Mouse (Mus musculus) liver, postnatal 0 days (tissue): ENCODE results near the gene Zfp518b. TPM values are rescaled to one million over a fixed set of nuclear protein-coding genes. Genes with fewer than 3 reads are reported as not detected.
A peak's percentile ranks its signal among the peaks of the same experiment; 100 is the strongest.

Source experiments
- ATAC-seq: fragments of 200-750 bp; cut with Nextera tagmentation; 2 replicates; pipeline ENCODE4 v1.8.0; 2017; ENCODE audit warnings: mild to moderate bottlenecking, moderate library complexity
- DNase-seq: peaks from one replicate; pipeline ENCODE4 v3.0.0-alpha.2; 2016
- H3K27ac ChIP-seq: fragments of 300-500 bp; sonication (generic); 2 replicates; pipeline ENCODE4 v1.5.1; 2014; ENCODE audit warnings: antibody characterized with exemption, moderate library complexity, mild to moderate bottlenecking, low read depth
- H3K27me3 ChIP-seq: fragments of 300-500 bp; sonication (generic); 2 replicates; pipeline ENCODE4 v1.6.1; 2014; ENCODE audit warnings: low read length, control low read depth, mixed read lengths; ENCODE audit not compliant: insufficient read depth
- H3K36me3 ChIP-seq: fragments of 300-500 bp; sonication (generic); replicated peaks from 2 replicates; pipeline ENCODE4 v1.6.1; 2014; ENCODE audit warnings: mild to moderate bottlenecking, control low read depth, low read length, moderate library complexity, mixed read lengths; ENCODE audit not compliant: insufficient read depth
- H3K4me1 ChIP-seq: fragments of 300-500 bp; sonication (generic); 2 replicates; pipeline ENCODE4 v1.6.1; 2014; ENCODE audit warnings: antibody characterized with exemption, mild to moderate bottlenecking, control low read depth; ENCODE audit not compliant: insufficient read depth
- H3K4me2 ChIP-seq: fragments of 300-500 bp; sonication (generic); 2 replicates; pipeline ENCODE4 v1.6.1; 2014; ENCODE audit warnings: low read depth, mild to moderate bottlenecking, low read length, moderate library complexity, mixed read lengths
- H3K4me3 ChIP-seq: fragments of 300-500 bp; sonication (generic); 2 replicates; pipeline ENCODE4 v1.5.1; 2014; ENCODE audit warnings: low read depth, low read length
- H3K9ac ChIP-seq: fragments of 300-500 bp; sonication (generic); replicated peaks from 2 replicates; pipeline ENCODE4 v1.6.1; 2014; ENCODE audit warnings: mild to moderate bottlenecking, moderate library complexity
- H3K9me3 ChIP-seq: fragments of 300-500 bp; sonication (generic); 2 replicates; pipeline ENCODE4 v1.6.1; 2016; ENCODE audit warnings: mild to moderate bottlenecking, control low read depth, low read length, mixed read lengths
- CTCF ChIP-seq: sonication (generic); IDR thresholded peaks from 2 replicates; pipeline ENCODE4 v1.5.1; 2016; ENCODE audit warnings: antibody characterized with exemption, low read depth
- EP300 ChIP-seq: IDR thresholded peaks from 2 replicates; pipeline ENCODE4 v1.6.1; 2016; ENCODE audit warnings: antibody characterized with exemption, low read depth, mild to moderate bottlenecking
- WGBS: fragments of 180-500 bp; shearing (Covaris S2); extraction: QIAGEN DNeasy Blood & Tissue Kit; methylation state at CpG from one replicate; pipeline ENCODE4 v1.1.7; 2014; ENCODE audit not compliant: insufficient replicate concordance; 5-methylcytosine and 5-hydroxymethylcytosine counted together
- polyA plus RNA-seq: library from polyadenylated mRNA; unstranded; fragments of >200 nt; fragmentation: Nextera tagmentation; extraction: Ambion mirVana; gene quantifications from 2 replicates; pipeline ENCODE4 v1.2.1, GENCODE M21; 2015

Zfp518b gene
- polyA plus RNA-seq, 1 experiment from 2014 or later: 1.7 TPM

DNA sequence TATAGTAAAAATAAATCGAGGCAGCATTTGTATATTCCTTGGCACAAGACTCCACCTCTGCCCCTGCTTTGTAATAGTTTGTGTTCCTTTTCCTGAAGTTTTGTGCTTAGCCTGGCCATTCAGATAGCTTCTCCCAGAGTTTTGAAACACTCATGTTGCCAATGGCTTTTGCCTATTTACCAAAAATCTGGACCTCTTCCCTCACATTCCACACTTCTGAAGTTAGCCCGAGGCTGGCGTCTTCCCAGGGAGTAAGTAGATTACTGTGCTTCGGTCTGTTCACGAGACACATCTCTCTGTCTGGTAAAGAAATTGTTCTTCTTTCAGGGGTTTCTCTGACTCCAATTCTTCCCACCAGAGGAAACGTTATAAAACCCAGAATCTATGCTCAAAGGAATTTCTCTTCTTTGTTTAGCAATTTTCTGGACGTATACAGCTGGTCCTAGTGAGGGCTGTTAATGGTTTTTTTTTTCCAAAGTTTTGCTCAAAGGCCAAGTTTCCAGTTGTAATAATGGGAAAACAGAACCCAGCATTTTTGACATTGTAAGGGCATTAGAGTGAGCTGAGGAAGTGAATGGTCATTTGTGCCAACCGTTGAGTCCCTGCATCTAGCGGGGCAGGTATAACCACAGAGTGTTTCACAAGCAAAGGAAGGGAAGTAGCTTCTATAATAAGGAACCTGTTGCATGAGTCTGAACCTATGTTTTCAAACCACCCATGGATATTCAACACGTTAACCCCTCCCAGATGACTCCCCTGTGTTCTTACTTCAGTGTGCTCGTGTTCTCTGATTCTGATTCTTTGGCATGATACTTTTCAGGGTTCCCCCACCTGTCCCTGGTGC lies 50.1 kb downstream of the Zfp518b start:
- DNase-seq (no peak), ATAC-seq (no peak)
- H3K4me3 ChIP-seq: no peak overlapping the region
- WGBS: 54% methylated on average over 11 of the region's 11 CpGs
- no peaks in the 10 kb centered on the region for H3K9me3 ChIP-seq
- H3K36me3 ChIP-seq: no peaks in the 10 kb centered on the region
- TF ChIP-seq EP300 (no peak), CTCF (no peak)
- 0 out of 2 replicates have a peak, but pooled peaks cover 2% of the 10 kb centered on the region for H3K4me1 ChIP-seq
- no peak overlapping the region for H3K9ac ChIP-seq
- no peaks in the 10 kb centered on the region for H3K27me3 ChIP-seq
- no peak overlapping the region for H3K4me2 ChIP-seq
- H3K27ac ChIP-seq: 0 out of 2 replicates have a peak overlapping the region, but pooled peaks have one; percentile 12

DNA sequence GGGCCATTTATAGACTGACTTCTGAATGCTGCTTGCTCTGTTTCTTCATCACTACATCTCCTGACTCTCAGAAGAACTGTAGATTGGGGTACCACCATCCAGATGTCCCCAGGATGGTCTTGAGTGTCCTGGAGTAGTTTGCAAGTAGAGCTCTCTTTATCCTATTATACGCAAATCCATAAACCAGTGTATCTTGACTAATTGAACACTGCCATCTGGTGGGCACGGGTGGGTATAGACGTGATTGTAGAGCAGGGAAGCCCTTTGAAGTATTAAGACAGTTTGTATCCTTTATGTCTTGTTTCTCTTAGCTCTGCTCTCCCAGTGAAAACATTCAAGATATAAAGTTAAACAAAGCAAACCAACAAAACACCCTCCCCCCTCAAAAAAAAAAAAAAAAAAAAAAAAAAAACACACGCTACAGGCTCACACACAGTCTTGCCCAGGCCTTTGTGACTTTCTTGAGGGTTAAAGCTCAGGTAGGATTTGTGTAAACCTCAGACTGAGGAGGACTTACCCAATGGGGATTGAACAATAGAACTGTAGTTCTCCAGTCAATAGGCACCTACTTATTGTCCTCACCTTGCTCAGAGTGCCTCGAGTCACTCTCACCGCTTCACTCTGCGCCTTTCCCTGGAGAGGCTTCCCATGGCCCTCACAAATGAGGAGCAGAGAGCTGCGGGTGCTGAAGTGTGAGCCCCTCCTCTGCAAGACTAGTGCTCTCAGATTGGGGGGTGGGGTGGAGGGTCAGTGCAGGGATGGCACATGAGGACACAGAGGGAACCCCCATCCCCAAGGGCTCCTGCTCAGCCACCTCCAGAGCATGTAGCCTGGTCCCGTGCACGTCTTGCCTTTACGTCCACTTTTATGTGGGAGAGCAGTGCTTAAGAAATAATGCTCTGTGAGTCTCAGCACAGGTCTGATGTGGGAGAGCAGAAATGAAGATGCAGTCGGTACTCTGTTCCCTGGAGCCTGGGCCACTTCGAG lies 51.9 kb downstream of the Zfp518b start:
- peak; percentile 72 for DNase-seq
- H3K9me3 ChIP-seq: no peaks in the 10 kb centered on the region
- 66% methylated on average over 13 of the region's 13 CpGs for WGBS
- no peak overlapping the region for H3K27ac ChIP-seq
- 0 out of 2 replicates have a peak, but pooled peaks cover 2% of the 10 kb centered on the region for H3K4me1 ChIP-seq
- H3K9ac ChIP-seq: no peak overlapping the region
- H3K27me3 ChIP-seq: no peaks in the 10 kb centered on the region
- no peak overlapping the region for H3K4me3 ChIP-seq
- ATAC-seq: no peak
- H3K36me3 ChIP-seq: no peaks in the 10 kb centered on the region
- no peak overlapping the region for H3K4me2 ChIP-seq
- peak; percentile 78 for TF ChIP-seq CTCF
- TF ChIP-seq EP300: no peak

DNA sequence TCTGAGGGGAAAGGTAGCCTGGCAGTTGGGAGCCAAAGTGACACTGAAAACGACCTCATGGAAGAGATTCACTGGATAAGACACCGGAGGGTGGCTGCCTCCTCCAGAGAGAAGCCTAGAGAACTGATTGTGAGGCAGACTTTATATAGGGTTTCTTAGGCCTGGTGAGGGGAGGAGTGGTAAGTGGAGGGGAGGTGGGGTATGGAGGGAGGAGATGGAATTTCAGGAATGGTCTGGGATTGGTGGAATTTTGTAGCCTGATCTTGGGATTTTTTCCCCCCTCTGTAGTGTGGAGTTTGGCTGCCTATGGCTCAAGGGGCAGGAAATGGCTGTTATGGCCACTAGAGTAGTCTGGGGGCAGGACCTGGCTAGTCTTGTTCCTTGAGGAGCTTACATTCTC lies 56.6 kb downstream of the Zfp518b start:
- no peak for ATAC-seq
- no peak overlapping the region for H3K27ac ChIP-seq
- no peak for DNase-seq
- no peaks in the 10 kb centered on the region for H3K27me3 ChIP-seq
- no peaks in the 10 kb centered on the region for H3K36me3 ChIP-seq
- 42% methylated on average over 2 of the region's 2 CpGs for WGBS
- no peak overlapping the region for H3K4me3 ChIP-seq
- TF ChIP-seq CTCF: no peak
- TF ChIP-seq EP300: no peak
- H3K4me2 ChIP-seq: no peak overlapping the region
- no peaks in the 10 kb centered on the region for H3K9me3 ChIP-seq
- H3K4me1 ChIP-seq: no peaks in the 10 kb centered on the region
- H3K9ac ChIP-seq: no peak overlapping the region

DNA sequence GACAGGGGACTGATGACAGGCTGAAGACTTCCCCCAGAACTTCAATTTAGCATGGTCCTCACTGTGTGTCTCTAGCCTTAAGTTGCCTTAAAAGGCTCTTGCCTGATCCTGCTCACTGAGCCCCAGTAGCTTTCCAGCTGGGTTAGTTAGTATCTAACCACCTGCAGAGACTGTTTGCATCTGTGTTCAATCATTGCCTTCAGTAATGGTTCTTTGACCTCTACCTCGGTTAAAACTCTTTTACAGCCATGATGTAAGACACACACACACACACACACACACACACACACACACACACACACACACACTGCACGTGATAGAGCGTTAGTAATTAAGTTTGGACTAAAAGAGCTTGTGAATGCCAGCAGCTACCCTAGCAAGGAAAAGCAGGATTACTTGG lies 57.7 kb downstream of the Zfp518b start:
- Histone ChIP-seq H3K9ac (no peak overlapping the region), H3K9me3 (no peaks in the 10 kb centered on the region), H3K27me3 (no peaks in the 10 kb centered on the region), H3K27ac (no peak overlapping the region), H3K36me3 (no peaks in the 10 kb centered on the region), H3K4me1 (no peaks in the 10 kb centered on the region), H3K4me3 (no peak overlapping the region), H3K4me2 (no peak overlapping the region)
- ATAC-seq: no peak
- WGBS: 55% methylated on average over 3 of the region's 3 CpGs
- TF ChIP-seq CTCF (no peak), EP300 (no peak)
- no peak for DNase-seq

DNA sequence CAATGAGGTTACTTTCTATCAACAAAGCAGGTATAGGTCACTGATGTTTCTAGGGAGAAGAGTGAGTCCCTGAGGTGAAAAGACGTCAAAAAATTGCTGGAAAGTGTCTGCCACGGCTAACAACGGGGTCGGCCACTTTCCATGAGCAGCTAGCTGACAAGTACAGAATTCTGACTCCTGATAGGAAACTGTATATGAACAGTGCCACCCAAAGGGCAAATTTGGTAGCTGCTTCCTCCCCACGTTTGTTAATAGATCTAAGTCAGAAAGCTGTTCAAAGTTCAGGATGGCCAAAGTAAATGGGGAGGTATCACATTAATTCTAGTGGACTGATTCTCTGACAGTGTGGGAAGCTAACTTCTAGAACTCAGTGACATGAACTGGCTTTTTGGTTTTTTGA lies 63.8 kb downstream of the Zfp518b start:
- DNase-seq: peak; percentile 32
- Histone ChIP-seq H3K4me1 (no peaks in the 10 kb centered on the region), H3K36me3 (no peaks in the 10 kb centered on the region), H3K9ac (no peak overlapping the region), H3K27me3 (no peaks in the 10 kb centered on the region), H3K27ac (no peak overlapping the region), H3K4me3 (no peak overlapping the region), H3K4me2 (no peak overlapping the region), H3K9me3 (no peaks in the 10 kb centered on the region)
- TF ChIP-seq CTCF (peak; percentile 42), EP300 (no peak)
- 19% methylated on average over 5 of the region's 5 CpGs for WGBS
- ATAC-seq: no peak

DNA sequence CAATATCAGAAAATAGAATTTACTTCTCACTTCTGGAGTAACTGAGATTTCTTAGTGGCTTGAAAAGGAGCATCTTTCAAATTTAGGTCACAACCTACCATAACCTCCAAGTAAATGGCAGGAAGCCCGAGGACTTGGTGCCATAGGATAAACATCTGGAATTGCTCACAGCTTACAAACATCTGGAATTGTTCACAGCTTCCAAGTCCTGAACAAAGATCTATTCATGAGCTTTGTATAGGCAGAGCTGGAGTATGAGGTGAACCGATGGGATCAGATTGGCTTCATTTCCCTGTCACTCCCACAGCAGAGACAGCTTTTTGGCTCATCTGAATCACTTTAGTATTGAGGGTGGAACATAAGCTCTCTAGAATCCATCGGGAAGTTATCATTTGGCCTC lies 65.7 kb downstream of the Zfp518b start:
- ATAC-seq (no peak), DNase-seq (no peak)
- no peak overlapping the region for H3K4me3 ChIP-seq
- 70% methylated on average over 3 of the region's 3 CpGs for whole genome bisulfite sequencing
- no peak for TF ChIP-seq CTCF
- no peak for TF ChIP-seq EP300
- H3K27me3 ChIP-seq: no peaks in the 10 kb centered on the region
- no peaks in the 10 kb centered on the region for H3K9me3 ChIP-seq
- H3K4me2 ChIP-seq: no peak overlapping the region
- no peak overlapping the region for H3K9ac ChIP-seq
- H3K27ac ChIP-seq: no peak overlapping the region
- H3K36me3 ChIP-seq: no peaks in the 10 kb centered on the region
- no peaks in the 10 kb centered on the region for H3K4me1 ChIP-seq

Other genes with a start within 250 kb of the Zfp518b start
- gene Slc2a9, start 181.7 kb downstream of the Zfp518b start, polyA plus RNA-seq: 3.3 and 5.7 TPM in 2 replicates
- 56.1 and 60.7 TPM in 2 replicates for gene Wdr1, start 121.6 kb downstream of the Zfp518b start, polyA plus RNA-seq
- gene Clnk, start 192.0 kb upstream of the Zfp518b start, polyA plus RNA-seq: 0.12 and 0.20 TPM in 2 replicates